Mouse (Mus musculus): ENCODE measurements around the gene Galnt18. TPM values are rescaled to one million over a fixed set of nuclear protein-coding genes. Genes with fewer than 3 reads are reported as not detected.

The Galnt18 gene
- polyA plus RNA-seq, 1 experiment from 2014 or later, result 13.6 TPM

DNA sequence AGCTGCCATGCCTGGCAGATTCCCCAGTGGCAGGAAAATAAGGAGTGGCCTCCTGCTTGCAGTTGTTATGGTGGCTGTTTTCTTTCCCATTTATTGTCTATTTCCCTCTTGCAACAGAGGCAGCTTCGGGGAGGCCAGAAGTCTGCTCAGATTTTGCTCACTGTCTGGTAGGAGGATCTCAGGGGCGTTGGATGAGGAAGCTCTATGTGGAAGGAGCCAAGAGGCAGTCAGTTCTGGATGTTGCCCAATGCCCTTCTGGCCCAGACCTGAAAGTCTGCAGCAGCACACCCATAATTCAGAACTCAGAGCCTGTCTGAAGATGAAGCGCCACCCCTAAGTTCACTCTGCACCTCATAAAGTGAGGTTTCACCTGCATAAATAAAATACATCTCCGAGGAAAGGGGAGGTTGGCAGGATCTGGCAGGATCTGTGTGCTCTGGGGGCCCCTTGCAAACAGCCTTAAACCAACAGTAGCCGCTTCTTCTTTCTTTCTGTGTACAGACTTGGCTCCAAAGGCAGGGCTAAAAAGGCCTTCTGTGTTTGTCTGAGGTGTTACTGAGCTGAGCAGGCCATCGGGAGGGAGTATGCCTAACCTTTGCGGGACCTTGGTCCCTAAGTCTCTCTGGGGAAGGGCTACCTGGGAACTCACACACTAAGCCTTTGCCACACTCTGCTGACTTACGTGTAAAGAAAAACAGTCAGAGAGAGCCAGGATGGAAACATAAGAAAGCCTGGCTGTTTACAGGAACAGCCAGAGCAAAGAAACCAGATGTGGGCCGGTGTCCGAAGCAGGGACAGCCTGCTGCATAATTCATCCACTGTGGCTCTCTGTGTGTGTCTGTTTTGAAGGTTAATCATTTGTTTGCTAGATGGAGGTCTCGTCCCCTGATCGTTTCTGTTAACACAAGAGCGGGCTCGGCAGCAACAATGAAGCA is 116.4 kb downstream of the Galnt18 start:
- no peak overlapping the region for H3K27ac ChIP-seq (replicated peaks in 1 of 2; ENCODE audit: control insufficient read depth in 1 of 2, insufficient read depth in 1 of 2, low read depth in 2 of 2, low read length in 2 of 2)

DNA sequence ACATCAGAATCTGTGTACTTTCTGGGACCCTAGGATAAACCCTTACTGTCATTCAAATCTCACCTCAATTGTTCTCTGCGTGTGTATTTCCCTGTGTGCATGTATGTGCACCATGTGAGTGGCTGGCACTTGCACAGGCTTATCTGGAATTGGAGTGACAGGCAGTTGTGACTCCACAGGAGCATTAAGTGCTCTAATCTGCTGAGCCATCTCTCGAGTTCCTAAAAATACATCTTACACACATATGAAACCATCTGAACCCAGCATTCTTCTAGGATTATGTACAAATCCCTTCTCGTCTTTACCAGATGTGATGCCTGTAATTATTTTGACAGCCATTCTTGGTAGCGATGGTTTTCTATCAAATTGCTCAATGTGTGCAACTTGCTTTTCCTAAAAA is 121.2 kb downstream of the Galnt18 start:
- H3K9ac ChIP-seq (ENCODE audit: low read length), result no peak overlapping the region
- H3K36me3 ChIP-seq (ENCODE audit: control insufficient read depth, insufficient read depth, low read length), result no peaks in the 10 kb centered on the region
- H3K4me2 ChIP-seq (ENCODE audit: low read length), result no peak overlapping the region
- H3K4me3 ChIP-seq (ENCODE audit: control insufficient read depth in 1 of 2, insufficient read depth in 1 of 2, low read depth in 1 of 2, low read length in 2 of 2), result no peak overlapping the region
- H3K27me3 ChIP-seq (ENCODE audit: control insufficient read depth, insufficient read depth, low read length), result no peaks in the 10 kb centered on the region
- ATAC-seq (ENCODE audit: insufficient number of reproducible peaks, insufficient read depth, low FRiP score, low read depth), result no peak
- 56% methylated on average over 4 of the region's 4 CpGs for WGBS
- H3K27ac ChIP-seq (replicated peaks in 1 of 2; ENCODE audit: control insufficient read depth in 1 of 2, insufficient read depth in 1 of 2, low read depth in 2 of 2, low read length in 2 of 2), result no peak overlapping the region
- H3K9me3 ChIP-seq (ENCODE audit: control insufficient read depth, low read length), result no peaks in the 10 kb centered on the region
- no peaks in the 10 kb centered on the region for H3K4me1 ChIP-seq (ENCODE audit: control insufficient read depth in 2 of 2, insufficient read depth in 2 of 2, low read length in 2 of 2)

More for the DNA sequence above, 116.4 kb downstream of the Galnt18 start:
- no peaks in the 10 kb centered on the region for H3K9me3 ChIP-seq (ENCODE audit: control insufficient read depth, low read length)
- no peaks in the 10 kb centered on the region for H3K27me3 ChIP-seq (ENCODE audit: control insufficient read depth, insufficient read depth, low read length)
- no peak overlapping the region for H3K4me2 ChIP-seq (ENCODE audit: low read length)
- H3K36me3 ChIP-seq (ENCODE audit: control insufficient read depth, insufficient read depth, low read length), result no peaks in the 10 kb centered on the region
- no peaks in the 10 kb centered on the region for H3K4me1 ChIP-seq (ENCODE audit: control insufficient read depth in 2 of 2, insufficient read depth in 2 of 2, low read length in 2 of 2)
- ATAC-seq (ENCODE audit: insufficient number of reproducible peaks, insufficient read depth, low FRiP score, low read depth), result no peak
- H3K9ac ChIP-seq (ENCODE audit: low read length), result no peak overlapping the region
- 79% methylated on average over 14 of the region's 14 CpGs for WGBS
- H3K4me3 ChIP-seq (ENCODE audit: control insufficient read depth in 1 of 2, insufficient read depth in 1 of 2, low read depth in 1 of 2, low read length in 2 of 2), result no peak overlapping the region

DNA sequence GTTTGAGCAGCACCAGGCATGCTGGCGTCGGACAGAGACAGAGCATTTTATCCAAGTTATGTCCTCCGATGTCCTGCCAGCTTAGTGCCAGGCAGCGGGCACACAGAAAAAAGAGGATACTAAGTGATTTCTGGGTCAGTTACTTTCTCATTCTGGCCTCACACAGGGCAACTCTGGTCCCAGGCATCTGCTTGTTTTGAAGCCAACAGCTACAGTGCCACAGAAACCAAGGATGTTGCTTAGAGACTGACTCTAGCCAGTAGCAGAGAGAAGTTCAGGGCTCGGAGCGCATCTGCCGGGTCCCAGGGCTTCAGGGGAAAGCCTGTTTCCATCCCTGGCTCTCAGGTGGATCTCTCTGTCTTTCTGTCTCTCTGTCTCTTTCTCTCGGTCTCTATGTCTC is 124.8 kb downstream of the Galnt18 start:
- ATAC-seq (ENCODE audit: insufficient number of reproducible peaks, insufficient read depth, low FRiP score, low read depth), result no peak
- Histone ChIP-seq H3K4me3 (ENCODE audit: control insufficient read depth in 1 of 2, insufficient read depth in 1 of 2, low read depth in 1 of 2, low read length in 2 of 2) (no peak overlapping the region), H3K4me1 (ENCODE audit: control insufficient read depth in 2 of 2, insufficient read depth in 2 of 2, low read length in 2 of 2) (no peaks in the 10 kb centered on the region), H3K27me3 (ENCODE audit: control insufficient read depth, insufficient read depth, low read length) (no peaks in the 10 kb centered on the region), H3K36me3 (ENCODE audit: control insufficient read depth, insufficient read depth, low read length) (no peaks in the 10 kb centered on the region), H3K27ac (replicated peaks in 1 of 2; ENCODE audit: control insufficient read depth in 1 of 2, insufficient read depth in 1 of 2, low read depth in 2 of 2, low read length in 2 of 2) (no peak overlapping the region), H3K9me3 (ENCODE audit: control insufficient read depth, low read length) (no peaks in the 10 kb centered on the region), H3K9ac (ENCODE audit: low read length) (no peak overlapping the region), H3K4me2 (ENCODE audit: low read length) (no peak overlapping the region)
- 89% methylated on average over 8 of the region's 8 CpGs for WGBS

DNA sequence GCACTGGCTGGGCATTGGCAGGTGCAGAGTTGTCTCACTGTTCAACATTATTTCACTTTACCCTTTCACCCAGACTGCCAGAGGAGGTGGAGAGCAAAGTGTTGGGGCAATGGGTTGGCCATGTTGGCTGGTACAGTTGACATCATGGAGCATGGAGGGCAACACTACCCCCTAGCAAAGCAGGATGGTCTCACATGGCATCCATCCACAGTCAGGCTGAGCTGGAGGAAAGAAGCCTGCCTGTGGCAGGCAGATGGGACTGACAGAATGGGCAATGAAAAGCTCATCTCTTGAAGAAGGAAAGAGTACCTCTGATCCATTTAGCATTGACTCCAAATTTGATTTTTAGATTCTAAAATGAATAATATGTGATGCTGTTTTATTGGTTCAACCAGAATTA is 125.3 kb downstream of the Galnt18 start:
- no peak for ATAC-seq (ENCODE audit: insufficient number of reproducible peaks, insufficient read depth, low FRiP score, low read depth)
- Histone ChIP-seq H3K9ac (ENCODE audit: low read length) (no peak overlapping the region), H3K4me3 (ENCODE audit: control insufficient read depth in 1 of 2, insufficient read depth in 1 of 2, low read depth in 1 of 2, low read length in 2 of 2) (no peak overlapping the region), H3K4me2 (ENCODE audit: low read length) (no peak overlapping the region), H3K4me1 (ENCODE audit: control insufficient read depth in 2 of 2, insufficient read depth in 2 of 2, low read length in 2 of 2) (no peaks in the 10 kb centered on the region), H3K9me3 (ENCODE audit: control insufficient read depth, low read length) (no peaks in the 10 kb centered on the region), H3K27ac (replicated peaks in 1 of 2; ENCODE audit: control insufficient read depth in 1 of 2, insufficient read depth in 1 of 2, low read depth in 2 of 2, low read length in 2 of 2) (no peak overlapping the region), H3K27me3 (ENCODE audit: control insufficient read depth, insufficient read depth, low read length) (no peaks in the 10 kb centered on the region), H3K36me3 (ENCODE audit: control insufficient read depth, insufficient read depth, low read length) (no peaks in the 10 kb centered on the region)

DNA sequence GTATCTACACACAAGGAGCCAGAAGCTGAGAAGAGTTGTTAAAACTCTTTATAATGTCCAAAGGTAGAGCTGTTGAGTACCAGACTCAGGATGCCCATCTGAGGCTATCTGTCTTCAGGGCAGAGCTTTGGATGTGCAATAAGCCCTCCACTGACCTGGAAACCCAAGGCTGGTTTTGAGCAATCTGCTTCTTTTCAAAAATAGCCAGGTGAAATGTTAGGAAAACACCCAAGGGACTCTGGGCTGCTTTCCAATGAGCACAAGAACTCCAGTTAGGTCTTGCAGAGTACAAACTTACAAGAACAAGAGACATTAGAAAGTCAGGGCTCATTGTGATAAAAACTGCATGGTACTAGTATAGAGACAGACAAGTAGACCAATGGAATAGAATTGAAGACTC is 135.4 kb downstream of the Galnt18 start:
- H3K9me3 ChIP-seq (ENCODE audit: control insufficient read depth, low read length), result no peaks in the 10 kb centered on the region
- H3K9ac ChIP-seq (ENCODE audit: low read length), result no peak overlapping the region
- no peaks in the 10 kb centered on the region for H3K4me1 ChIP-seq (ENCODE audit: control insufficient read depth in 2 of 2, insufficient read depth in 2 of 2, low read length in 2 of 2)
- H3K4me3 ChIP-seq (ENCODE audit: control insufficient read depth in 1 of 2, insufficient read depth in 1 of 2, low read depth in 1 of 2, low read length in 2 of 2), result no peak overlapping the region
- no peaks in the 10 kb centered on the region for H3K27me3 ChIP-seq (ENCODE audit: control insufficient read depth, insufficient read depth, low read length)
- ATAC-seq (ENCODE audit: insufficient number of reproducible peaks, insufficient read depth, low FRiP score, low read depth), result no peak
- no peaks in the 10 kb centered on the region for H3K36me3 ChIP-seq (ENCODE audit: control insufficient read depth, insufficient read depth, low read length)
- H3K4me2 ChIP-seq (ENCODE audit: low read length), result no peak overlapping the region
- H3K27ac ChIP-seq (replicated peaks in 1 of 2; ENCODE audit: control insufficient read depth in 1 of 2, insufficient read depth in 1 of 2, low read depth in 2 of 2, low read length in 2 of 2), result no peak overlapping the region

DNA sequence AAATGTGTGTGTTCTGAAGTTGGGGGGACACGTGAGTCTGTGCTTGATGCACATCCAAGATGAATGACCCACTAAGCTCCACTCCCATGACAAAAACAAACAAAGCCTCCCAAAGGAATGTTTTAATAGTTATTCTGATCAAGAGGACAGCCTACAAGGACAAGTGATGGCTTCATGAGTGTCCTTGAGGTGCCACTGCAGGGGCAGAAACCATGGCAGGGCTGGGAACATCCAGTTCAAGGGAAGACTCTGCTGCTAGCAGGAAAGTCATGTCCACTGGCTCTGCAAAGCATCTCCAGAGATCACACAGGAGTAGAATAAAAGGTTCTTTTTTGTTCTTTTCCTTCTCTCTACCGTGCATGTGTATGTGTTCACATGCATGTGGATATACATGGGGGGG is 140.9 kb downstream of the Galnt18 start:
- Histone ChIP-seq H3K4me3 (ENCODE audit: control insufficient read depth in 1 of 2, insufficient read depth in 1 of 2, low read depth in 1 of 2, low read length in 2 of 2) (no peak overlapping the region), H3K9me3 (ENCODE audit: control insufficient read depth, low read length) (no peaks in the 10 kb centered on the region), H3K9ac (ENCODE audit: low read length) (no peak overlapping the region), H3K27ac (replicated peaks in 1 of 2; ENCODE audit: control insufficient read depth in 1 of 2, insufficient read depth in 1 of 2, low read depth in 2 of 2, low read length in 2 of 2) (no peak overlapping the region), H3K4me1 (ENCODE audit: control insufficient read depth in 2 of 2, insufficient read depth in 2 of 2, low read length in 2 of 2) (peaks cover 11 to 18% of the 10 kb centered on the region in 2 experiments), H3K4me2 (ENCODE audit: low read length) (no peak overlapping the region), H3K27me3 (ENCODE audit: control insufficient read depth, insufficient read depth, low read length) (no peaks in the 10 kb centered on the region), H3K36me3 (ENCODE audit: control insufficient read depth, insufficient read depth, low read length) (no peaks in the 10 kb centered on the region)
- ATAC-seq (ENCODE audit: insufficient number of reproducible peaks, insufficient read depth, low FRiP score, low read depth), result no peak
- 87% methylated on average over 2 of the region's 2 CpGs for WGBS

DNA sequence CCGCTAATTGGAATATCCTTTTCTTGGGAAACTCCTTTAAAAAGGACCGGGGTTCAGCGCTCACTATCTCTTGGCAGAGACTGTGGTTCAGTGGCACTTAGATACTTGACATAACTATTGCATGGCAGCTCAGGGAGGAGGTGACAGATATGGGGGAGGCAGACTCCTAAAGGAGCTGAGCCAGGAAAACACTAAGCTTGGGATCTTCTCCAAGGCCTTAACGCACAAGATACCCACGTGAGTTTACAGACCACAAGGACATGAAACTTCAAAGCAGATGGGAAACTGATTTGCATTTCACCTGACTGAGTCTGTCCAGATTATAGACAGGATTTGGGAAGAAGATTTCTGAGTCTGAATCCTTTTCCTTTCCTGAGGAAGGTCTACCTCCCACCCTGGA is 141.3 kb downstream of the Galnt18 start:
- ATAC-seq (ENCODE audit: insufficient number of reproducible peaks, insufficient read depth, low FRiP score, low read depth), result no peak
- Histone ChIP-seq H3K4me3 (ENCODE audit: control insufficient read depth in 1 of 2, insufficient read depth in 1 of 2, low read depth in 1 of 2, low read length in 2 of 2) (no peak overlapping the region), H3K4me1 (ENCODE audit: control insufficient read depth in 2 of 2, insufficient read depth in 2 of 2, low read length in 2 of 2) (peaks cover 11 to 18% of the 10 kb centered on the region in 2 experiments), H3K27me3 (ENCODE audit: control insufficient read depth, insufficient read depth, low read length) (no peaks in the 10 kb centered on the region), H3K36me3 (ENCODE audit: control insufficient read depth, insufficient read depth, low read length) (no peaks in the 10 kb centered on the region), H3K4me2 (ENCODE audit: low read length) (no peak overlapping the region), H3K9me3 (ENCODE audit: control insufficient read depth, low read length) (no peaks in the 10 kb centered on the region), H3K27ac (replicated peaks in 1 of 2; ENCODE audit: control insufficient read depth in 1 of 2, insufficient read depth in 1 of 2, low read depth in 2 of 2, low read length in 2 of 2) (no peak overlapping the region), H3K9ac (ENCODE audit: low read length) (no peak overlapping the region)
- 19% methylated on average over 5 of the region's 5 CpGs for WGBS
